Mouse (Mus musculus): ENCODE measurements around the gene Ube2d1.

DNA sequence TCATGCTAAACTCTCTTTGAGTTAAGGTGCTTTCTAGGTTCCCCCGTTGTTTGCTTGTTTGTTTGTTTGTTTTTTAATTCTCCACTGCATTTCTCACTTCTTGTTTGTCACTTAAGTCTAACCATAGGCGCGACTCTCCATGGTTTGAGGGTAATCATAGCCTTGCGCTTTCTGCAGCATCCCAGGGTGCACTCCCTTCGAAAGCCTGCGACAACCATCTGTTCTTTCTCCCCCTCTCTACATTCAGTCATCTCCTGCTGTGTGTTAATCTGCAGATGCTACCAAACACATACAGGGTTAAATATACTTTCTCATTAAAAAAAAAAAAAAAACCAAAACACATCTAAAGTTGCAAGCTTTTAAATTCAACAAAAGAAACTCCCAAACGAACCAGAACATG, 31.4 kb upstream of the Ube2d1 start:
- TF ChIP-seq POLR2A (IDR thresholded peaks at IDR 0.05; ENCODE audit: borderline replicate concordance, extremely low read depth, low read depth, low read length) (no peak), CTCF (IDR thresholded peaks at IDR 0.05; ENCODE audit: insufficient read depth, low read length) (no peak)

All from lung, adult 2 months (tissue).